Mouse (Mus musculus): ENCODE measurements at regions not wholly inside any gene's neighbourhood (a gene's known extent, or its start where the extent isn't known, plus 50 kb on each side); places are given as distances from the start of the nearest gene placed in this dataset.

GRCm38 (mm10) chr13:35079685-35080084, 52.8 kb upstream of the Eci2 start:
- Histone ChIP-seq H3K9me3 (no peaks in the 10 kb centered on the region), H3K27ac (no peak overlapping the region), H3K4me3 (replicated peaks) (no peak overlapping the region), H3K9ac (replicated peaks) (no peak overlapping the region), H3K4me1 (replicated peaks) (no peaks in the 10 kb centered on the region), H3K4me2 (replicated peaks) (no peak overlapping the region), H3K36me3 (no peaks in the 10 kb centered on the region), H3K27me3 (no peaks in the 10 kb centered on the region)
- WGBS: 65% methylated on average over 2 of the region's 2 CpGs
- no peak for ATAC-seq

GRCm38 (mm10) chr13:35085386-35085785, 58.5 kb upstream of the Eci2 start:
- Histone ChIP-seq H3K4me3 (replicated peaks) (no peak overlapping the region), H3K9ac (replicated peaks) (no peak overlapping the region)

GRCm38 (mm10) chr13:35087246-35088040, 60.5 kb upstream of the Eci2 start:
- Histone ChIP-seq H3K9ac (replicated peaks) (no peak overlapping the region), H3K4me1 (replicated peaks) (no peaks in the 10 kb centered on the region), H3K4me3 (replicated peaks) (no peak overlapping the region), H3K9me3 (no peaks in the 10 kb centered on the region), H3K27me3 (no peaks in the 10 kb centered on the region), H3K36me3 (no peaks in the 10 kb centered on the region), H3K4me2 (replicated peaks) (no peak overlapping the region), H3K27ac (no peak overlapping the region)
- 86% methylated on average over 6 of the region's 6 CpGs for WGBS
- ATAC-seq: no peak

More at GRCm38 (mm10) chr13:35085386-35085785, 58.5 kb upstream of the Eci2 start:
- no peaks in the 10 kb centered on the region for H3K9me3 ChIP-seq
- H3K27me3 ChIP-seq: no peaks in the 10 kb centered on the region
- no peak overlapping the region for H3K4me2 ChIP-seq (replicated peaks)
- no peak overlapping the region for H3K27ac ChIP-seq
- no peaks in the 10 kb centered on the region for H3K4me1 ChIP-seq (replicated peaks)
- ATAC-seq: no peak
- WGBS: 77% methylated on average over 3 of the region's 3 CpGs
- H3K36me3 ChIP-seq: no peaks in the 10 kb centered on the region

- Histone ChIP-seq H3K27me3 (no peaks in the 10 kb centered on the region), H3K36me3 (no peaks in the 10 kb centered on the region), H3K4me2 (replicated peaks) (no peak overlapping the region), H3K4me1 (replicated peaks) (no peaks in the 10 kb centered on the region), H3K9me3 (no peaks in the 10 kb centered on the region), H3K4me3 (replicated peaks) (no peak overlapping the region), H3K27ac (no peak overlapping the region), H3K9ac (replicated peaks) (no peak overlapping the region)
- no peak for ATAC-seq
- 91% methylated on average over 3 of the region's 3 CpGs for WGBS
Measured at GRCm38 (mm10) chr13:35091155-35091554, 64.3 kb upstream of the Eci2 start.

- Histone ChIP-seq H3K4me2 (replicated peaks) (no peak overlapping the region), H3K36me3 (no peaks in the 10 kb centered on the region), H3K4me3 (replicated peaks) (no peak overlapping the region), H3K27me3 (no peaks in the 10 kb centered on the region), H3K9ac (replicated peaks) (no peak overlapping the region), H3K27ac (no peak overlapping the region), H3K9me3 (no peaks in the 10 kb centered on the region), H3K4me1 (replicated peaks) (no peaks in the 10 kb centered on the region)
- ATAC-seq: no peak
- WGBS: 37% methylated on average over 1 of the region's 1 CpGs
Measured at GRCm38 (mm10) chr13:35119782-35120181, 92.9 kb upstream of the Eci2 start.

GRCm38 (mm10) chr13:35129475-35129874, 102.6 kb upstream of the Eci2 start:
- Histone ChIP-seq H3K27ac (no peak overlapping the region), H3K4me1 (replicated peaks) (no peaks in the 10 kb centered on the region), H3K4me2 (replicated peaks) (no peak overlapping the region), H3K27me3 (no peaks in the 10 kb centered on the region), H3K36me3 (no peaks in the 10 kb centered on the region), H3K9ac (replicated peaks) (no peak overlapping the region), H3K4me3 (replicated peaks) (no peak overlapping the region), H3K9me3 (no peaks in the 10 kb centered on the region)
- no peak for ATAC-seq
- 79% methylated on average over 2 of the region's 2 CpGs for WGBS

- Histone ChIP-seq H3K9me3 (no peaks in the 10 kb centered on the region), H3K4me1 (replicated peaks) (no peaks in the 10 kb centered on the region), H3K36me3 (no peaks in the 10 kb centered on the region), H3K27me3 (no peaks in the 10 kb centered on the region), H3K9ac (replicated peaks) (no peak overlapping the region), H3K4me2 (replicated peaks) (no peak overlapping the region), H3K4me3 (replicated peaks) (no peak overlapping the region), H3K27ac (no peak overlapping the region)
- 85% methylated on average over 8 of the region's 8 CpGs for WGBS
- no peak for ATAC-seq
Measured at GRCm38 (mm10) chr13:35131272-35132185, 104.6 kb upstream of the Eci2 start.

DNA sequence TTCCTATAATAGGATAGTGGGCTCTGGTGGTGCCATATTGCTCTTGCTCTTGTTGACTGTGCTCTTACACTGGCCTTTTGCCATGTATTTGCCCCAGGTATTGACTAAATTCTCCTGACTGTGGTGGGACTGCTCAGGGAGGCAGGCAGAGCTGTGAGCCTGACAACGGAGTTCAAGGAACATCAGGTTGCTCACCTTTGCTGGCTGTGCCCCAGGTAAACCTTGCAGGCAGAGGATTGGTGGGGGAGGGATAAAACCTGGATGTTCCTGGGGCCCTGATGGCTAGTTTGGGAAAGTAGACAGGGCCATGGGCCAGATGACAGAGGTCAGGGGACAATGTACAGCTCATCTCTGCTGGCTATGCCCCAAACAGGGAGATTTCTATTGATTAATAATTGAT, 124.7 kb upstream of the Eci2 start:
- Histone ChIP-seq H3K9ac (replicated peaks) (no peak overlapping the region), H3K4me2 (replicated peaks) (no peak overlapping the region), H3K4me3 (replicated peaks) (no peak overlapping the region), H3K9me3 (no peaks in the 10 kb centered on the region), H3K27me3 (no peaks in the 10 kb centered on the region), H3K27ac (no peak overlapping the region), H3K4me1 (replicated peaks) (no peaks in the 10 kb centered on the region), H3K36me3 (no peaks in the 10 kb centered on the region)
- 90% methylated on average over 1 of the region's 1 CpGs for WGBS
- no peak for ATAC-seq

DNA sequence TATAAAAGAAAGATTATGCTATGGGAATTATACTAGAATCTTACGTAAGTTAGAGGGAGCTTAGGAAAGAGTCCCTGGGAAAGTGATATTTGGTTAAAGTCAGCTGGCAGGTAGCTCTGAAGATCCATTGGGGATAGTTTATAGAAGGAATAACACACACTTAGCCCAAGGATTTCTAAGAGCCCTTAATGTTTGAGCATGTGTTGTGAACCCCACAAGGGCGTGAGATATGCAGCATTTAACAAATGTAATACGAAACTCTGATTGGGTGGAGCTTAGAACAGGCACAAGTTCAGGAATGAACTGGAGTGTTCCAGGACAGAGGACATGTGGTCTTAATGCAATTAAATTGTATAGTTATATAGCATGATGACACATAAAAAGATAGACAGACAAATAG, 132.6 kb upstream of the Eci2 start:
- Histone ChIP-seq H3K9ac (replicated peaks) (no peak overlapping the region), H3K36me3 (no peaks in the 10 kb centered on the region), H3K4me2 (replicated peaks) (no peak overlapping the region), H3K4me1 (replicated peaks) (peaks cover 16% of the 10 kb centered on the region), H3K9me3 (no peaks in the 10 kb centered on the region), H3K27me3 (no peaks in the 10 kb centered on the region), H3K4me3 (replicated peaks) (no peak overlapping the region), H3K27ac (no peak overlapping the region)
- ATAC-seq: no peak
- 76% methylated on average over 3 of the region's 3 CpGs for WGBS

DNA sequence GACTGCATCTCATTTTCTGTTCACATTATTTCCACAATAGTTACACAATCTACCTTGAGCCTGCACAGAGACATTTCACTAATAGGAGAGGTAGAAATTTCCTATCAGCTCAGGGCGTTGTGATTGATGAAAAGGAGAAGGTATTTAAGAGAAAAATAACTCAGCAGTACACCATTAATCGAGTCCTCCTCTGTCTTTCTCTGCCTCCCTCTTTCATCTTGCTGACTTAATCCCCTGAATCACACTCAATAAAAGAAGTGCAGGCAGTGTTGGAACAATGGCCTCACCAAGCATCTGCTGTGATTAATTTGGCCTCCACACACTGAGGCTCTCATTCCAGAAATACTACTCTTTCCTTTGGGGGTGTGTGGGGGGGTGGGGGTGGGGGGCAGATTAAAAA, 133.9 kb upstream of the Eci2 start:
- no peak overlapping the region for H3K4me3 ChIP-seq (replicated peaks)
- no peaks in the 10 kb centered on the region for H3K9me3 ChIP-seq
- 3% methylated on average over 2 of the region's 2 CpGs for WGBS
- peak; percentile 37; the same call in 1 of the 2 replicates for ATAC-seq
- no peak overlapping the region for H3K4me2 ChIP-seq (replicated peaks)
- H3K27me3 ChIP-seq: no peaks in the 10 kb centered on the region
- no peak overlapping the region for H3K27ac ChIP-seq
- peaks cover 16% of the 10 kb centered on the region for H3K4me1 ChIP-seq (replicated peaks)
- no peaks in the 10 kb centered on the region for H3K36me3 ChIP-seq
- H3K9ac ChIP-seq (replicated peaks): no peak overlapping the region

- no peaks in the 10 kb centered on the region for H3K27me3 ChIP-seq
- H3K4me3 ChIP-seq (replicated peaks): no peak overlapping the region
- no peak overlapping the region for H3K9ac ChIP-seq (replicated peaks)
- no peaks in the 10 kb centered on the region for H3K36me3 ChIP-seq
- H3K4me1 ChIP-seq (replicated peaks): peaks cover 8% of the 10 kb centered on the region
- ATAC-seq: no peak
- H3K4me2 ChIP-seq (replicated peaks): no peak overlapping the region
- no peaks in the 10 kb centered on the region for H3K9me3 ChIP-seq
- H3K27ac ChIP-seq: no peak overlapping the region
- 49% methylated on average over 5 of the region's 5 CpGs for WGBS
Measured at GRCm38 (mm10) chr13:35166080-35166479, 139.2 kb upstream of the Eci2 start.

DNA sequence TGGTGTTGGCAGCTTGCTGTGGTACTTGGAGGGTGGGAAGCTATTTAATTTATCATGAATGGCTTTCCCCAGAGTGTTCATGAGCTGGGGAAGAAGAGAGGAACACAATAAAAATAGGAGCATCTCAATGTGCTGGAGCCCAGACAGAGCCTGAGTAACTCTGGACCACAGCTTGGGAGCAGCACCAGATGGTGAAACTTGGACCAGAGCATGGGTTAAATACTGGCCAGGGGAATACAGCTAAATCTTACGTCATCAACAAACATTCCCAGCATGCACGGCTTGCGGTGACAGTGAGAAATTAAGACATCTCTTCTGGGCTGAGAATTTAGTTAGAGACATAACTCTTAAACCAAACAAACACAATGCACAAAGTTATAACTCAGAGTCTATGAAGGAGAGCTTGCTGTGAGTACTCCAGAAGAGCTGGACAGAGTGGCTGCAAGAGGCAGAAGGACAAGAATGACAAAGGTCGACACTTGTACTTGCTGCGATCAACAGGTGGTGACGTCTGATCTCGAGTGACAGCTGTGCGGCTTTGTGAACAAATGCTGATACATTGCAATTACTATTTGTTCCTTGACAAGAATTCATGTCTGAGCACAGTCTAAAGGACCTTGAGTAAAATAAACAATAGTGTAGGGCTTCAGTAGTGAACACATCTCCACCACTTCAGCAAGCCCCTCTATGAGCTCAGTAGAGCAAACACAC, 140.1 kb upstream of the Eci2 start:
- WGBS: 77% methylated on average over 8 of the region's 8 CpGs
- no peak overlapping the region for H3K4me3 ChIP-seq (replicated peaks)
- no peak for ATAC-seq
- H3K9ac ChIP-seq (replicated peaks): no peak overlapping the region
- no peaks in the 10 kb centered on the region for H3K36me3 ChIP-seq
- no peak overlapping the region for H3K27ac ChIP-seq
- no peaks in the 10 kb centered on the region for H3K27me3 ChIP-seq
- H3K9me3 ChIP-seq: no peaks in the 10 kb centered on the region
- no peak overlapping the region for H3K4me2 ChIP-seq (replicated peaks)
- H3K4me1 ChIP-seq (replicated peaks): 0 out of 2 replicates have a peak, but pooled peaks cover 3% of the 10 kb centered on the region
